Mouse (Mus musculus): Measurements from ENCODE around the gene Daam1.

Gene Daam1

GRCm38 (mm10) chr12:71898666-71899520 lies 68.0 kb downstream of the Daam1 start:
- WGBS: 59% methylated on average over 7 of the region's 7 CpGs

GRCm38 (mm10) chr12:71899566-71899965 lies 68.7 kb downstream of the Daam1 start:
- WGBS: 58% methylated on average over 4 of the region's 4 CpGs

- 53% methylated on average over 7 of the region's 7 CpGs for WGBS
Measured at GRCm38 (mm10) chr12:71901211-71901610, 70.3 kb downstream of the Daam1 start.

- 94% methylated on average over 6 of the region's 6 CpGs for WGBS
Measured at GRCm38 (mm10) chr12:71901859-71902258, 71.0 kb downstream of the Daam1 start.

- WGBS: 98% methylated on average over 1 of the region's 1 CpGs
Measured at GRCm38 (mm10) chr12:71902317-71902716, 71.4 kb downstream of the Daam1 start.

GRCm38 (mm10) chr12:71903218-71903617 lies 72.3 kb downstream of the Daam1 start:
- WGBS: 91% methylated on average over 4 of the region's 4 CpGs

- 74% methylated on average over 4 of the region's 4 CpGs for WGBS
Measured at GRCm38 (mm10) chr12:71904310-71904709, 73.4 kb downstream of the Daam1 start.

GRCm38 (mm10) chr12:71904926-71905325 lies 74.0 kb downstream of the Daam1 start:
- WGBS: 66% methylated on average over 4 of the region's 4 CpGs

GRCm38 (mm10) chr12:71905640-71906320 lies 74.9 kb downstream of the Daam1 start:
- WGBS: 42% methylated on average over 13 of the region's 13 CpGs

GRCm38 (mm10) chr12:71906582-71907267 lies 75.8 kb downstream of the Daam1 start:
- WGBS: 73% methylated on average over 12 of the region's 12 CpGs

GRCm38 (mm10) chr12:71908984-71909383 lies 78.1 kb downstream of the Daam1 start:
- 82% methylated on average over 5 of the region's 5 CpGs for WGBS

GRCm38 (mm10) chr12:71910246-71910645 lies 79.4 kb downstream of the Daam1 start:
- 56% methylated on average over 7 of the region's 7 CpGs for WGBS

GRCm38 (mm10) chr12:71912262-71912661 lies 81.4 kb downstream of the Daam1 start:
- 73% methylated on average over 1 of the region's 1 CpGs for WGBS

GRCm38 (mm10) chr12:71919156-71919555 lies 88.3 kb downstream of the Daam1 start:
- 49% methylated on average over 4 of the region's 4 CpGs for WGBS

- WGBS: 64% methylated on average over 3 of the region's 3 CpGs
Measured at GRCm38 (mm10) chr12:71919962-71920361, 89.1 kb downstream of the Daam1 start.

GRCm38 (mm10) chr12:71922827-71923381 lies 92.0 kb downstream of the Daam1 start:
- 77% methylated on average over 5 of the region's 5 CpGs for WGBS

- 80% methylated on average over 9 of the region's 9 CpGs for WGBS
Measured at GRCm38 (mm10) chr12:71924978-71925529, 94.2 kb downstream of the Daam1 start.

- WGBS: 63% methylated on average over 11 of the region's 11 CpGs
Measured at GRCm38 (mm10) chr12:71925990-71926700, 95.3 kb downstream of the Daam1 start.

- WGBS: 73% methylated on average over 6 of the region's 6 CpGs
Measured at GRCm38 (mm10) chr12:71928092-71928491, 97.2 kb downstream of the Daam1 start.

GRCm38 (mm10) chr12:71929876-71930275 lies 99.0 kb downstream of the Daam1 start:
- WGBS: 87% methylated on average over 2 of the region's 2 CpGs

Data from cerebral cortex, adult 2 months (tissue).